Mouse (Mus musculus) C2C12 (cell line): ENCODE measurements at regions not wholly inside any gene's neighbourhood (a gene's known extent, or its start where the extent isn't known, plus 50 kb on each side); places are given as distances from the start of the nearest gene placed in this dataset.

Experiments used
- CEBPB ChIP-seq: IDR thresholded peaks from one replicate; pipeline ENCODE4 v1.6.1; 2011; ENCODE audit warnings: low read depth, mild to moderate bottlenecking, control low read depth, moderate library complexity
- CTCF ChIP-seq: IDR thresholded peaks from one replicate; pipeline ENCODE4 v1.5.1; 2011; ENCODE audit not compliant: control insufficient read depth, insufficient read depth, insufficient read length
- FOSL1 ChIP-seq: IDR thresholded peaks from one replicate; pipeline ENCODE4 v1.8.0; 2011; ENCODE audit warnings: mild to moderate bottlenecking, low read length; ENCODE audit not compliant: poor library complexity, insufficient read depth, severe bottlenecking
- MAX ChIP-seq: IDR thresholded peaks from one replicate; pipeline ENCODE4 v1.6.1; 2011; ENCODE audit warnings: mild to moderate bottlenecking, control low read depth
- USF1 ChIP-seq: IDR thresholded peaks from one replicate; pipeline ENCODE4 v1.6.1; 2011; ENCODE audit warnings: low read depth, mild to moderate bottlenecking, control low read depth, moderate library complexity

GRCm38 (mm10) chr12:56242803-56243202 lies 102.9 kb downstream of the Mbip start:
- no peak for TF ChIP-seq CTCF
- no peak for TF ChIP-seq MAX
- no peak for TF ChIP-seq CEBPB
- TF ChIP-seq USF1: no peak
- TF ChIP-seq FOSL1: no peak
